Mouse (Mus musculus): ENCODE measurements around the gene Gm30191. TPM values are rescaled to one million over a fixed set of nuclear protein-coding genes. Genes with fewer than 3 reads are reported as not detected.
A peak's percentile ranks its signal among the peaks of the same experiment; 100 is the strongest.

Gm30191 gene
- polyA plus RNA-seq, 1 experiment: 1.8 TPM

GRCm38 (mm10) chr4:134246256-134246655, 479 bp upstream of the Gm30191 start:
- DNase-seq: peak; percentile 21 to 30
- H3K27me3 ChIP-seq (ENCODE audit: control insufficient read depth, insufficient read depth, low read length): no peaks in the 10 kb centered on the region; the same call in 1 of the 2 replicates
- 9% methylated on average over 4 of the region's 4 CpGs for WGBS
- H3K27ac ChIP-seq (ENCODE audit: insufficient read depth, low read length): no peak overlapping the region
- TF ChIP-seq CTCF (IDR thresholded peaks at IDR 0.05; ENCODE audit: borderline replicate concordance, insufficient read depth, low read depth, low read length): no peak
- no peak for TF ChIP-seq POLR2A (IDR thresholded peaks at IDR 0.05; ENCODE audit: borderline replicate concordance, insufficient read depth, low read length)
- no peak overlapping the region for H3K4me3 ChIP-seq (replicated peaks; ENCODE audit: insufficient read depth, low read depth, low read length)
- no peaks in the 10 kb centered on the region for H3K4me1 ChIP-seq (ENCODE audit: control insufficient read depth, insufficient read depth, low read length)

- DNase-seq: peak; percentile 46 to 70
- H3K27ac ChIP-seq (ENCODE audit: insufficient read depth, low read length): no peak overlapping the region
- peak overlapping the region; percentile 33 for H3K4me3 ChIP-seq (replicated peaks; ENCODE audit: insufficient read depth, low read depth, low read length)
- TF ChIP-seq POLR2A (IDR thresholded peaks at IDR 0.05; ENCODE audit: borderline replicate concordance, insufficient read depth, low read length) (no peak), CTCF (IDR thresholded peaks at IDR 0.05; ENCODE audit: borderline replicate concordance, insufficient read depth, low read depth, low read length) (peak; percentile 33; the same call in 1 of the 2 replicates)
- WGBS: under 1% methylated on average over 30 of the region's 30 CpGs
- no peaks in the 10 kb centered on the region for H3K4me1 ChIP-seq (ENCODE audit: control insufficient read depth, insufficient read depth, low read length)
- peaks cover 2% of the 10 kb centered on the region; the same call in 1 of the 2 replicates for H3K27me3 ChIP-seq (ENCODE audit: control insufficient read depth, insufficient read depth, low read length)
Observed at GRCm38 (mm10) chr4:134249651-134250050, 2.9 kb downstream of the Gm30191 start.

GRCm38 (mm10) chr4:134250116-134250929, 3.6 kb downstream of the Gm30191 start:
- DNase-seq: peak in 1 of 2 experiments; percentile 20
- Histone ChIP-seq H3K4me1 (ENCODE audit: control insufficient read depth, insufficient read depth, low read length) (no peaks in the 10 kb centered on the region), H3K4me3 (replicated peaks; ENCODE audit: insufficient read depth, low read depth, low read length) (peak overlapping the region; percentile 33), H3K27ac (ENCODE audit: insufficient read depth, low read length) (no peak overlapping the region), H3K27me3 (ENCODE audit: control insufficient read depth, insufficient read depth, low read length) (peaks cover 2% of the 10 kb centered on the region; the same call in 1 of the 2 replicates)
- 10% methylated on average over 27 of the region's 27 CpGs for WGBS
- TF ChIP-seq POLR2A (IDR thresholded peaks at IDR 0.05; ENCODE audit: borderline replicate concordance, insufficient read depth, low read length) (no peak), CTCF (IDR thresholded peaks at IDR 0.05; ENCODE audit: borderline replicate concordance, insufficient read depth, low read depth, low read length) (no peak)

GRCm38 (mm10) chr4:134250930-134251240, 4.2 kb downstream of the Gm30191 start:
- DNase-seq: peak in 1 of 2 experiments; percentile 17

GRCm38 (mm10) chr4:134251241-134252130, 4.8 kb downstream of the Gm30191 start:
- H3K27me3 ChIP-seq (ENCODE audit: control insufficient read depth, insufficient read depth, low read length): peaks cover 2% of the 10 kb centered on the region; the same call in 1 of the 2 replicates
- TF ChIP-seq POLR2A (IDR thresholded peaks at IDR 0.05; ENCODE audit: borderline replicate concordance, insufficient read depth, low read length) (no peak), CTCF (IDR thresholded peaks at IDR 0.05; ENCODE audit: borderline replicate concordance, insufficient read depth, low read depth, low read length) (no peak)
- H3K27ac ChIP-seq (ENCODE audit: insufficient read depth, low read length): no peak overlapping the region
- H3K4me1 ChIP-seq (ENCODE audit: control insufficient read depth, insufficient read depth, low read length): no peaks in the 10 kb centered on the region
- 2% methylated on average over 90 of the region's 91 CpGs for WGBS
- DNase-seq: peak; percentile 28 to 33
- peak overlapping the region; percentile 32 for H3K4me3 ChIP-seq (replicated peaks; ENCODE audit: insufficient read depth, low read depth, low read length)

More at GRCm38 (mm10) chr4:134250930-134251240, 4.2 kb downstream of the Gm30191 start:
- H3K4me1 ChIP-seq (ENCODE audit: control insufficient read depth, insufficient read depth, low read length): no peaks in the 10 kb centered on the region
- no peak for TF ChIP-seq CTCF (IDR thresholded peaks at IDR 0.05; ENCODE audit: borderline replicate concordance, insufficient read depth, low read depth, low read length)
- no peak for TF ChIP-seq POLR2A (IDR thresholded peaks at IDR 0.05; ENCODE audit: borderline replicate concordance, insufficient read depth, low read length)
- H3K27me3 ChIP-seq (ENCODE audit: control insufficient read depth, insufficient read depth, low read length): peaks cover 2% of the 10 kb centered on the region; the same call in 1 of the 2 replicates
- H3K27ac ChIP-seq (ENCODE audit: insufficient read depth, low read length): no peak overlapping the region
- WGBS: 10% methylated on average over 10 of the region's 10 CpGs
- peak overlapping the region; percentile 32 for H3K4me3 ChIP-seq (replicated peaks; ENCODE audit: insufficient read depth, low read depth, low read length)

GRCm38 (mm10) chr4:134252131-134252910, 5.6 kb downstream of the Gm30191 start:
- no peak for DNase-seq
- Histone ChIP-seq H3K4me3 (replicated peaks; ENCODE audit: insufficient read depth, low read depth, low read length) (no peak overlapping the region), H3K27me3 (ENCODE audit: control insufficient read depth, insufficient read depth, low read length) (peaks cover 2% of the 10 kb centered on the region; the same call in 1 of the 2 replicates), H3K4me1 (ENCODE audit: control insufficient read depth, insufficient read depth, low read length) (no peaks in the 10 kb centered on the region), H3K27ac (ENCODE audit: insufficient read depth, low read length) (no peak overlapping the region)
- TF ChIP-seq POLR2A (IDR thresholded peaks at IDR 0.05; ENCODE audit: borderline replicate concordance, insufficient read depth, low read length) (no peak), CTCF (IDR thresholded peaks at IDR 0.05; ENCODE audit: borderline replicate concordance, insufficient read depth, low read depth, low read length) (no peak)
- 35% methylated on average over 22 of the region's 22 CpGs for WGBS
